ENCODE assay signal across 7 mouse cellular contexts in genomic region chr14:27428973-27429711, GRCm38 (mm10). TPM values are rescaled to one million over a fixed set of nuclear protein-coding genes. Genes with fewer than 3 reads are reported as not detected.
DNase-seq lines count a peak whose midpoint lies in the region; ATAC-seq and TF ChIP-seq lines count a peak whose summit lies in the region.

No protein-coding gene starts in this region.

- H3K4me3 ChIP-seq in cortical plate, adult 2 months (ENCODE audit: insufficient read depth, low read length) = peak overlapping the region; percentile 46
- H3K4me3 ChIP-seq in midbrain, embryonic 10.5 days = peak overlapping the region; percentile 71

- peaks cover 39% of the 10 kb centered on the region for H3K36me3 ChIP-seq in midbrain, embryonic 10.5 days

- TF ChIP-seq CTCF in cortical plate, adult 2 months (IDR thresholded peaks at IDR 0.05; ENCODE audit: extremely low read depth, insufficient read depth, low read length) = no peak

- peak; percentile 69 for ATAC-seq in inflammation-experienced regulatory T-cells, adult 6 months

- H3K27ac ChIP-seq in cortical plate, adult 2 months (ENCODE audit: insufficient read depth, low read length) = peak overlapping the region; percentile 98
- H3K27ac ChIP-seq in midbrain, embryonic 10.5 days (replicated peaks) = peak overlapping the region; percentile 97

- WGBS in midbrain, embryonic 10.5 days = under 1% methylated on average over 78 of the region's 78 CpGs

- TF ChIP-seq POLR2A in cortical plate, adult 2 months (IDR thresholded peaks at IDR 0.05; ENCODE audit: extremely low read depth, insufficient read depth, low read length) = peak; percentile 48; the same call in 1 of the 2 replicates

- peaks cover 18% of the 10 kb centered on the region for H3K9me3 ChIP-seq in midbrain, embryonic 10.5 days (replicated peaks)

- DNase-seq in adipocyte (ENCODE audit: low spot score) = peak; percentile 89
- DNase-seq in gastrocnemius, postnatal 10 days = peak; percentile 81
- peak; percentile 82 to 92 for DNase-seq in left cerebral cortex, postnatal 25 days (ENCODE audit: low spot score in 2 of 2)
- peak; percentile 79 for DNase-seq in midbrain, embryonic 10.5 days (ENCODE audit: low spot score)
- peak; percentile 77 for DNase-seq in right cerebral cortex, postnatal 4 days

- H3K27me3 ChIP-seq in midbrain, embryonic 10.5 days (ENCODE audit: low read depth, poor library complexity, severe bottlenecking) = peaks cover 19% of the 10 kb centered on the region

- H3K4me1 ChIP-seq in cortical plate, adult 2 months (ENCODE audit: control insufficient read depth, insufficient read depth, low read length) = no peaks in the 10 kb centered on the region
- peaks cover 22% of the 10 kb centered on the region for H3K4me1 ChIP-seq in midbrain, embryonic 10.5 days

- intact Hi-C loops in left cerebral cortex, postnatal 25 days (cut with DNase I) = loop anchor here (5.0 kb wide), 1 partner anchor 157 kb away; no protein-coding TSS in a partner anchor

RNA-seq across cellular contexts. Expression of gene Fam208a, which starts 0.5 kb away (rescaled TPM):
- 27.3 and 27.7 TPM in 2 replicates for polyA plus RNA-seq in cortical plate, adult 2 months (2012; rRNA removed)
- 10 to 100 TPM in 1 of 2 experiments, 1 to 10 TPM in 1; 9.0 to 13.6 TPM for total RNA-seq in gastrocnemius, postnatal 10 days (2021)
- 10 to 100 TPM; 22.8 to 46.1 (median 33.8) TPM for polyA plus RNA-seq in inflammation-experienced regulatory T-cells, adult 6 months (2017; shearing (Covaris generic))
- 10 to 100 TPM; 31.2 to 31.6 TPM for total RNA-seq in left cerebral cortex, postnatal 25 days (2021)
- polyA plus RNA-seq in midbrain, embryonic 10.5 days (2016; fragmentation: Nextera tagmentation; extraction: Ambion mirVana) = 12.1 and 12.9 TPM in 2 replicates

Comparison
In these comparisons a context has a peak if more than half of its experiments do, and no peak if none do; other contexts are left out.
1. Peak in every context shown above with its lines: DNase-seq, ATAC-seq, H3K4me3 ChIP-seq and H3K27ac ChIP-seq.